In the genomic region with DNA sequence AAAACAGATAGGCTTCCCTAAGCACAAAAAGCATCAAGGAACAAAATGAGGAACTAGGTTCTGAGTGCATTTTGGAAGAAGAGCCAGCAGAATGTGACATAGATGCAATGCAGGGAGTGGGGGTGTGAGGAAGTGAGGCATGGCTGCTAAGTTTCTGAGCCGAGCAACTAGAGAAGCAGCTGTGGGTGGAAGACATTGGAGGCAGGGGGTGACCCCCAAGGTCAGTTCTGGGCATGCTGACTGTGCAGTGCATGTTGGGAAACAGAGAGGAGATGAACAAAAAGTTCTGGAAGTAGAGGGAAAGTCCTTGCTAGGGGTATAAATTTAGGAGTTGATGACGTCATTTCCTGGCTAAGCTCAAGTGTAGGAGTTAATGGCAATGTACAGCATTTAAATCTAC, we compare ENCODE assay signal across 8 mouse cellular contexts. TPM values are rescaled to one million over a fixed set of nuclear protein-coding genes. Genes with fewer than 3 reads are reported as not detected.
A peak's percentile ranks its signal among the peaks of the same experiment; 100 is the strongest.
DNase-seq lines count a peak whose midpoint lies in the region; ATAC-seq and TF ChIP-seq lines count a peak whose summit lies in the region.

No protein-coding gene starts in this region.

- H3K36me3 ChIP-seq in kidney, adult 2 months (ENCODE audit: control insufficient read depth, insufficient read depth, low read length) = no peaks in the 10 kb centered on the region
- H3K36me3 ChIP-seq in forebrain, embryonic 14.5 days (ENCODE audit: control insufficient read depth, insufficient read depth, low read length) = no peaks in the 10 kb centered on the region

- WGBS in kidney, adult 2 months = 26% methylated on average over 2 of the region's 2 CpGs
- 28% methylated on average over 2 of the region's 2 CpGs for WGBS in olfactory bulb, adult 2 months
- WGBS in forebrain, embryonic 14.5 days = 57% methylated on average over 2 of the region's 2 CpGs

- no peak for TF ChIP-seq POLR2A in kidney, adult 2 months (IDR thresholded peaks at IDR 0.05; ENCODE audit: low read depth, low read length)
- no peak for TF ChIP-seq POLR2A in olfactory bulb, adult 2 months (IDR thresholded peaks at IDR 0.05; ENCODE audit: insufficient read depth, low read depth, low read length)

- H3K27ac ChIP-seq in kidney, adult 2 months (ENCODE audit: insufficient read depth, low read depth, low read length) = no peak overlapping the region
- H3K27ac ChIP-seq in olfactory bulb, adult 2 months (ENCODE audit: insufficient read depth, low read depth, low read length) = peak overlapping the region; percentile 54
- no peak overlapping the region for H3K27ac ChIP-seq in forebrain, embryonic 14.5 days (ENCODE audit: low read depth, low read length)

- H3K4me2 ChIP-seq in forebrain, embryonic 14.5 days (ENCODE audit: low read length) = no peak overlapping the region

- DNase-seq in kidney, adult 2 months = peak; percentile 8
- DNase-seq in kidney, adult 18-20 months = no peak
- DNase-seq in NIH3T3 (ENCODE audit: low read depth) = peak; percentile 3
- DNase-seq in kidney, postnatal 36 days = peak; percentile 11 to 24
- no peak for DNase-seq in yolk sac, embryonic 10.5 days (ENCODE audit: low spot score)
- no peak for DNase-seq in forebrain, embryonic 14.5 days (ENCODE audit: low spot score)
- no peak for DNase-seq in gastrocnemius, postnatal 14 days

- TF ChIP-seq CTCF in kidney, adult 2 months (conservative IDR thresholded peaks at IDR 0.05; ENCODE audit: insufficient read depth, insufficient read length, low read depth, low read length) = no peak
- TF ChIP-seq CTCF in olfactory bulb, adult 2 months (IDR thresholded peaks at IDR 0.05; ENCODE audit: insufficient read depth, low read depth, low read length) = no peak

- no peaks in the 10 kb centered on the region for H3K9me3 ChIP-seq in forebrain, embryonic 14.5 days (replicated peaks; ENCODE audit: control insufficient read depth, low read length)

- intact Hi-C loops in gastrocnemius, postnatal 14 days (cut with DNase I; ENCODE audit: low total_unique reads) = no loop called here

- H3K4me3 ChIP-seq in kidney, adult 2 months (ENCODE audit: insufficient read depth, low read depth, low read length) = no peak overlapping the region
- H3K4me3 ChIP-seq in olfactory bulb, adult 2 months (ENCODE audit: insufficient read depth, low read depth, low read length) = no peak overlapping the region
- H3K4me3 ChIP-seq in forebrain, embryonic 14.5 days (ENCODE audit: low read depth, low read length) = no peak overlapping the region

- H3K9ac ChIP-seq in forebrain, embryonic 14.5 days (ENCODE audit: low read length) = no peak overlapping the region

- ATAC-seq in forebrain, embryonic 14.5 days = no peak

- no peaks in the 10 kb centered on the region for H3K27me3 ChIP-seq in kidney, adult 2 months (replicated peaks; ENCODE audit: control insufficient read depth, insufficient read depth, low read length)
- H3K27me3 ChIP-seq in forebrain, embryonic 14.5 days (replicated peaks; ENCODE audit: control insufficient read depth, insufficient read depth, low read length) = no peaks in the 10 kb centered on the region

- H3K4me1 ChIP-seq in kidney, adult 2 months (ENCODE audit: control insufficient read depth, insufficient read depth, low read length) = no peaks in the 10 kb centered on the region
- H3K4me1 ChIP-seq in olfactory bulb, adult 2 months (ENCODE audit: control insufficient read depth, insufficient read depth, low read length) = peaks cover 21% of the 10 kb centered on the region
- no peaks in the 10 kb centered on the region for H3K4me1 ChIP-seq in forebrain, embryonic 14.5 days (ENCODE audit: control insufficient read depth, insufficient read depth, low read length)

RNA-seq across cellular contexts. Expression of gene Dcp1a, which starts 21.4 kb away (rescaled TPM):
- polyA plus RNA-seq in kidney, adult 2 months (2012; rRNA removed) = 18.0 and 24.9 TPM in 2 replicates
- polyA plus RNA-seq in olfactory bulb, adult 2 months (2012; ENCODE audit: insufficient read depth, insufficient read length, low replicate concordance, missing spikeins) = not detected in 2 replicates
- 12.3 and 14.9 TPM in 2 replicates for polyA plus RNA-seq in forebrain, embryonic 14.5 days (2014; fragmentation: Nextera tagmentation; extraction: Ambion mirVana)
- 1 to 10 TPM; 8.3 to 8.4 TPM for total RNA-seq in gastrocnemius, postnatal 14 days (2021)

RNA-seq across cellular contexts. Expression of gene Cacna1d, which starts 33.4 kb away (rescaled TPM):
- 4.0 and 4.9 TPM in 2 replicates for polyA plus RNA-seq in kidney, adult 2 months (2012; rRNA removed)
- 140 TPM in 1 of 2 replicates, not detected in the other for polyA plus RNA-seq in olfactory bulb, adult 2 months (2012; ENCODE audit: insufficient read depth, insufficient read length, low replicate concordance, missing spikeins)
- polyA plus RNA-seq in forebrain, embryonic 14.5 days (2014; fragmentation: Nextera tagmentation; extraction: Ambion mirVana) = 4.3 and 5.9 TPM in 2 replicates
- under 1 TPM; 0.66 to 0.73 TPM for total RNA-seq in gastrocnemius, postnatal 14 days (2021)

Comparison
In these comparisons a context has a peak if more than half of its experiments do, and no peak if none do; other contexts are left out.
1. DNase-seq: peak in kidney, adult 2 months (single experiment), NIH3T3 (single experiment) and kidney, postnatal 36 days (2 of 2); none in kidney, adult 18-20 months (single experiment), yolk sac, embryonic 10.5 days (single experiment), forebrain, embryonic 14.5 days (single experiment) and gastrocnemius, postnatal 14 days (single experiment).
2. RNA of gene Cacna1d, which starts 33.4 kb away (polyA plus RNA-seq): 140 TPM in olfactory bulb, adult 2 months; 4.3 to 5.9 TPM in forebrain, embryonic 14.5 days and 4.0 to 4.9 TPM in kidney, adult 2 months; every median in the first group is over 10 times any median in the second.